Mouse (Mus musculus) embryo, embryonic 10.5 days (tissue): ENCODE results near the gene Sh3bgrl3.
A peak's percentile ranks its signal among the peaks of the same experiment; 100 is the strongest.

Experiments
- DNase-seq: peaks from one replicate; pipeline ENCODE4 v3.0.0-alpha.2; 2015; ENCODE audit warnings: low spot score

The Sh3bgrl3 gene

GRCm38 (mm10) chr4:134110653-134111052 is 17.9 kb downstream of the Sh3bgrl3 start:
- DNase-seq: no peak

- DNase-seq: peak; percentile 62
Measured at GRCm38 (mm10) chr4:134108196-134108595, 20.4 kb downstream of the Sh3bgrl3 start.

- DNase-seq: no peak
Measured at GRCm38 (mm10) chr4:134107730-134108129, 20.9 kb downstream of the Sh3bgrl3 start.

- DNase-seq: no peak
Measured at GRCm38 (mm10) chr4:134106105-134106504, 22.5 kb downstream of the Sh3bgrl3 start.

GRCm38 (mm10) chr4:134102742-134103119 is 25.9 kb downstream of the Sh3bgrl3 start:
- DNase-seq: no peak

- peak; percentile 97 for DNase-seq
Measured at GRCm38 (mm10) chr4:134101979-134102741, 26.4 kb downstream of the Sh3bgrl3 start, which contains the start of gene Ubxn11. Gene Ubxn11 (plus strand): TSS chr4:134102570.

- no peak for DNase-seq
Measured at GRCm38 (mm10) chr4:134100245-134100644, 28.3 kb downstream of the Sh3bgrl3 start.

GRCm38 (mm10) chr4:134098628-134099027 is 30.0 kb downstream of the Sh3bgrl3 start:
- DNase-seq: no peak

- DNase-seq: no peak
Measured at GRCm38 (mm10) chr4:134097015-134097608, 31.5 kb downstream of the Sh3bgrl3 start.

- DNase-seq: no peak
Measured at GRCm38 (mm10) chr4:134096120-134096519, 32.5 kb downstream of the Sh3bgrl3 start.

GRCm38 (mm10) chr4:134094923-134095547 is 33.6 kb downstream of the Sh3bgrl3 start, which contains the start of gene Cd52:
Gene Cd52 (minus strand): TSS chr4:134095082.
- DNase-seq: no peak

GRCm38 (mm10) chr4:134094004-134094564 is 34.5 kb downstream of the Sh3bgrl3 start:
- DNase-seq: no peak

- peak; percentile 67 for DNase-seq
Measured at GRCm38 (mm10) chr4:134092382-134093288, 36.0 kb downstream of the Sh3bgrl3 start.

GRCm38 (mm10) chr4:134091225-134091529 is 37.4 kb downstream of the Sh3bgrl3 start:
- no peak for DNase-seq

GRCm38 (mm10) chr4:134090521-134091224 is 37.9 kb downstream of the Sh3bgrl3 start:
- DNase-seq: no peak

GRCm38 (mm10) chr4:134089029-134089428 is 39.6 kb downstream of the Sh3bgrl3 start:
- no peak for DNase-seq

GRCm38 (mm10) chr4:134087412-134087811 is 41.2 kb downstream of the Sh3bgrl3 start:
- DNase-seq: peak; percentile 77

- no peak for DNase-seq
Measured at GRCm38 (mm10) chr4:134084999-134085398, 43.6 kb downstream of the Sh3bgrl3 start.

- DNase-seq: no peak
Measured at GRCm38 (mm10) chr4:134082460-134082859, 46.1 kb downstream of the Sh3bgrl3 start.

- peak; percentile 91 for DNase-seq
Measured at GRCm38 (mm10) chr4:134081730-134082386, 46.7 kb downstream of the Sh3bgrl3 start.

GRCm38 (mm10) chr4:134080674-134081073 is 47.9 kb downstream of the Sh3bgrl3 start:
- DNase-seq: no peak
